Mouse (Mus musculus): ENCODE data around the gene 0610009B22Rik.

DNA sequence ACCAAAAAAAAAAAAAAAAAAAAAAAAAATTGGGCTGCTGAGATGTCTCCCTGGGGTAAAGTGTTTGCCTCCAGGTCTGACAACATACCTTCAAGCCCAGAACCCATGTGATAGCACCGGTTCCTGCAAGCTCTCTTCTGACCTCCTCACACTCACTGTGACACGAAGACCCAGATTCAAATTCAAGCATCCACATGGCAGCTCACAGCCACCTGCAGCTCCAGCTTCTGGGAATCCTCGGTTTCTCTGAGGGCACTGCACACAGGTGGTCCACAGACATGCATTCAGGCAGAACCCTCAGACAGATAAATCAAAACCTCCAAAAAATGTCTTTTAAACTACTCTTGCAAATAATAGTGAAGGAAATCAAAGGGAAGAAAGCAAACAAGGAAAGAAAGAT lies 9.2 kb downstream of the 0610009B22Rik start:
- TF ChIP-seq CTCF (IDR thresholded peaks at IDR 0.05; ENCODE audit: low read depth): no peak
- no peak for TF ChIP-seq EP300 (IDR thresholded peaks at IDR 0.05; ENCODE audit: low read depth)
